Mouse (Mus musculus) right cerebral cortex, adult 18-20 months (tissue): ENCODE measurements at regions not wholly inside any gene's neighbourhood (a gene's known extent, or its start where the extent isn't known, plus 50 kb on each side); places are given as distances from the start of the nearest gene placed in this dataset.
A peak's percentile ranks its signal among the peaks of the same experiment; 100 is the strongest.

ENCODE experiments used
- DNase-seq: peaks from one replicate; pipeline ENCODE4 v3.0.0; 2022; ENCODE audit warnings: mixed read lengths

DNA sequence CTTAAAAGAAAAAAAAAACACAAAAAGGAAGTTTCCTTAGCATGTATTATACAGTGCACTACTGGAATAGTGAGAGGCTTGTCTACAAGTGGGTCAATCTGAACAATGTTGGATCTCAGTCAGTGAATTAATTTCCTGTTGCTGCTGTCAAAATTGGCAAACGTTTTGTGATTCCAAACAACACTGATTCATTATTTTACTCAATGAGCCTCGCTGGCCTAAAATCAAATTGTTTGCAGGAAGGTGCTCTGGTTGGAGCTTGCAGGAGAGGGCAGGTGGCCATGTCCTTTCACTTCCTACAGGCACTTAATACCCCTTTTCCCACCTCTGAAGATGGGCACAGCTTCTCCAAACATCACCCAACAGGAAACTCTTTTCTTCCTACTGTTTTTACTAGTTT, 226.3 kb upstream of the Bche start:
- DNase-seq: peak; percentile 1

DNA sequence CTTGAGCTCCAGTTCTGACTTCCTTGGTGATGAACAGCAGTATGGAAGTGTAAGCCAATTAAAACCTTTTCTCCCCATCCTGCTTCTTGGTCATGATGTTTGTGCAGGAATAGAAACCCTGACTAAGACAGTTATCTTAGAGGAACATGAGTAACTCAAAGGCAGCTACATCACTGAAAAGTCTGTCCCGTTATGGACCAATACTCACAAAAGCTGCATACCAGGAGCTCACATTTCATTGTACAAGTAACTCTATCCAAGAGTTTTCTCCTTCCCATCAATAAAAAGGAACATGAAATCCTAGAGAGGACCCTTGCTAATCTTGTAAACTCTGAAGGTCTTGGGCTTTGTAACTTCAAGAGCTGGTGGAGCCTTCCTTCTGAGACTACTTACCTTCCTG, 224.0 kb upstream of the Bche start:
- DNase-seq: no peak
